Mouse (Mus musculus): ENCODE results near the gene Gm10153. TPM values are rescaled to one million over a fixed set of nuclear protein-coding genes. Genes with fewer than 3 reads are reported as not detected.
"Not testable (repeated sequence)": the region's sequence is repeated elsewhere in the genome, so short reads cannot be mapped to it uniquely, and the experiment has no call there.

The Gm10153 gene
- polyA plus RNA-seq, 1 experiment from 2014 or later: not detected

DNA sequence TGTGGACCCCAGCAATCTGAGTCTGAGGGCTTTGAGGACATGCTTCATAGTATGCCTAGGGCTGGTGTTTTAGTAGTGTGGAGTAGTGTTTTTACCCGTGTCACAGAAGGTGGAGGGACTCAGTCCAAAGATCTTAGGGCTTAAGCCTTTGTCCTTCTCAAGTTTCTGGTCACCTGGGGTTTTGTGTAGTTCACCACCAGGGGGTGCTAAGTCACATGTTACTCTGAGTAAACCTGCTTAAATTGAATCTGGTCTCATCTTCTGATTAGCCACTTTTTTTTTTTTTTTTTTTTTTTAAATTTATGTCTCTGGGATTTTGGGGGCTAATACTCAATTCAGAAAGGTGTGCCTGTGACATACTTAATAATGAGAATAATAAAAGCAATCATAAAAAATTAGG, 44.2 kb downstream of the Gm10153 start:
- no peaks in the 10 kb centered on the region for H3K36me3 ChIP-seq (ENCODE audit: insufficient read depth, low read length)
- no peak overlapping the region for H3K4me2 ChIP-seq (replicated peaks; ENCODE audit: low read depth, low read length)
- H3K9ac ChIP-seq (replicated peaks; ENCODE audit: low read length): no peak overlapping the region
- H3K27me3 ChIP-seq (ENCODE audit: insufficient read depth, low read length): no peaks in the 10 kb centered on the region
- H3K4me1 ChIP-seq (ENCODE audit: insufficient read depth, low read length): no peaks in the 10 kb centered on the region
- no peak overlapping the region for H3K27ac ChIP-seq (ENCODE audit: low read length)
- no peak overlapping the region for H3K4me3 ChIP-seq (ENCODE audit: low read length)
- 0% methylated on average over 1 of the region's 1 CpGs for WGBS
- no peaks in the 10 kb centered on the region for H3K9me3 ChIP-seq (ENCODE audit: low read length)
- no peak for ATAC-seq (ENCODE audit: low FRiP score, low TSS enrichment)

DNA sequence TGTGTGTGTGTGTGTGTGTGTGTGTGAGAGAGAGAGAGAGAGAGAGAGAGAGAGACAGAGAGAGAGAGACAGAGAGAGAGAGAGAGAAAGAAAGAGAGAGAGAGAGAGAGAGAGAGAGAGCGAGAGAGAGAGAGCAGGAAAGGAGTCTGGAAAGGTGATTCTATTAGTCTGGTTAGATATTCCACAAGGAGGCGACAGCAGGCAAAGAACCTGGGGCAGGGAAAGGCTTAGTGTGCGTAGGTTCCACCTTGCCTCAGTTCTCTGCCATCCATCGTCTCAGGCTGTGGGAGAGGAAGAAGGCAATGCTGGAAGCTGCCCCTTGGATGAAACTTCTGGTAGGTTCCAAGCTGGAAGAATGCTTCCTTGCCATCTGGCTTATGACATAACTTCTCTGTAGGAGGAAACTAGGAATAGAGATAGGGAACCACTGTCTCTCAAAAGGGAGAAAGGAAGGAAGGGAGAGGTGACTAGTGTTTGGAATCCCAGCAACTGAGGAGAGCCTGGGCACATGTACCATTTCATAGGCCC, 44.7 kb downstream of the Gm10153 start:
- Histone ChIP-seq H3K27ac (ENCODE audit: low read length) (no peak overlapping the region), H3K36me3 (ENCODE audit: insufficient read depth, low read length) (no peaks in the 10 kb centered on the region), H3K9me3 (ENCODE audit: low read length) (no peaks in the 10 kb centered on the region), H3K27me3 (ENCODE audit: insufficient read depth, low read length) (no peaks in the 10 kb centered on the region), H3K4me2 (replicated peaks; ENCODE audit: low read depth, low read length) (no peak overlapping the region), H3K4me1 (ENCODE audit: insufficient read depth, low read length) (no peaks in the 10 kb centered on the region), H3K9ac (replicated peaks; ENCODE audit: low read length) (no peak overlapping the region), H3K4me3 (ENCODE audit: low read length) (no peak overlapping the region)
- ATAC-seq (ENCODE audit: low FRiP score, low TSS enrichment): no peak
- WGBS: 37% methylated on average over 4 of the region's 4 CpGs

DNA sequence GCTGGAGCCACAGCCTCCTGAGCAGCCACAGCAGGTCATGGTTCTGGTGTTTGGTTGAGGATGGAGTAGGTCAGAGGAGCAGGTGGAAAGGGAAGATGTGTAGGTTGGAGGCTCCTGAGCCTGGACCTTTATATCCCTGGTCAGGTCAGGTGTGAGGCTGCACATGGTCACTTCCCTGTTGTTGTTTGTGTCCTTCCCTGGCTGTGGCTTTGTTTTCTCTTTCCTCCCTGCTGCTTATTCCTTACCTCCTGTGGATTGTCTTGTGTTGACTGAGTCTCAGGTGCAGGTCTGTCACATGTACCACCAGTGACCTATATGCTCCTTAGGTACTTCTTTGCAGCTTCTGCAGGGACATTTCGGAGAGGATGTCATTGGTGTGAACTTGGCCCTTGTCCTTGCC, 45.7 kb downstream of the Gm10153 start, which contains the start of gene Gm45337:
Gm45337 (minus strand) TSS at position 101 of the 400 bp plus-strand sequence.
- 87% methylated on average over 1 of the region's 1 CpGs for WGBS
- H3K36me3 ChIP-seq (ENCODE audit: insufficient read depth, low read length): no peaks in the 10 kb centered on the region
- H3K27me3 ChIP-seq (ENCODE audit: insufficient read depth, low read length): no peaks in the 10 kb centered on the region
- no peak within 1 kb of the TSS for H3K4me3 ChIP-seq (ENCODE audit: low read length)
- no peak for ATAC-seq (ENCODE audit: low FRiP score, low TSS enrichment)
- no peak within 1 kb of the TSS for H3K27ac ChIP-seq (ENCODE audit: low read length)
- no peaks in the 10 kb centered on the region for H3K4me1 ChIP-seq (ENCODE audit: insufficient read depth, low read length)
- no peak within 1 kb of the TSS for H3K9ac ChIP-seq (replicated peaks; ENCODE audit: low read length)
- no peaks in the 10 kb centered on the region for H3K9me3 ChIP-seq (ENCODE audit: low read length)
- no peak within 1 kb of the TSS for H3K4me2 ChIP-seq (replicated peaks; ENCODE audit: low read depth, low read length)

DNA sequence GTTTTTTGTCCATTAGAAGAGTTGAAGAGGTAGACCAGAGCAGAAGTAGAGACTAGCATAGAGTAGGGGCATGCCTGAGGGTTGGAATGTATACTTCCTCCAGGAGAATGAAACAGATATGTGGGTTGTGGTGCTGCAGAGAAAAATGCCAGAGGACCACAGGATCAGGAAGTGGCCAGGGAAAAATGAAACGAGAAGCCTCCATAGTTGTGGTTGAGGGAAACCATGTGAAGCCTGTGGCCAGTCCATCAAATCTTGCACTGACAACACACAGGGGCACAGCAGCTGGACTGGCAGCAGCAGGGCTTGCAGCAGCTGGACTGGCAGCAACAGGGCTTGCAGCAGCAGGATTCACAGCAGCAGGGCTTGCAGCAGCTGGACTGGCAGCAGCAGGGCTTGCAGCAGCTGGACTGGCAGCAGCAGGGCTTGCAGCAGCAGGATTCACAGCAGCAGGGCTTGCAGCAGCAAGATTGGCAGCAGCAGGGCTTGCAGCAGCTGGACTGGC, 46.6 kb downstream of the Gm10153 start:
- not testable (repeated sequence) for H3K9me3 ChIP-seq (ENCODE audit: low read length); ATAC-seq (ENCODE audit: low FRiP score, low TSS enrichment); H3K27ac ChIP-seq (ENCODE audit: low read length); H3K4me2 ChIP-seq (replicated peaks; ENCODE audit: low read depth, low read length); H3K27me3 ChIP-seq (ENCODE audit: insufficient read depth, low read length); H3K4me1 ChIP-seq (ENCODE audit: insufficient read depth, low read length); H3K9ac ChIP-seq (replicated peaks; ENCODE audit: low read length); H3K36me3 ChIP-seq (ENCODE audit: insufficient read depth, low read length); H3K4me3 ChIP-seq (ENCODE audit: low read length)
- WGBS: 20% methylated on average over 1 of the region's 1 CpGs

DNA sequence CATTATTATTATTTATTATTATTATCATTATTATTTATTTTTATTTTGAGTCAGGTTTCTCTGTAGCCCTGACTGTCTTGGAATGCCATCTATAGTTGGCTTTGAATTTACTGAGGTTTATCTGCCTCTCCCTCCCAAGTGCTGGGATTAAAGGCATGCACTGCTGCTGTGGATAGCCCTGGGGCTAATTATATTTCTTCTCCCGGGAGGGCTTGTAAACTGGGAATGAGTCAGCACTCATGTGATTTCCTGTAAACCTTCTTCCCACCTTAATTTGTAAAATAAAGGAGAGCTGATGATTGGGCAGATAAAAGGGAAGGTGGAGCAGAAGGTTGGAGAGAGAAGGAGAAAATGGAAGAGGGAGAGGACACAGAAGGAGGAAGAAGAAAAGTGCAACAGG, 49.5 kb downstream of the Gm10153 start:
- no peak overlapping the region for H3K4me2 ChIP-seq (replicated peaks; ENCODE audit: low read depth, low read length)
- ATAC-seq (ENCODE audit: low FRiP score, low TSS enrichment): no peak
- H3K27ac ChIP-seq (ENCODE audit: low read length): no peak overlapping the region
- H3K27me3 ChIP-seq (ENCODE audit: insufficient read depth, low read length): no peaks in the 10 kb centered on the region
- H3K9me3 ChIP-seq (ENCODE audit: low read length): no peaks in the 10 kb centered on the region
- no peaks in the 10 kb centered on the region for H3K4me1 ChIP-seq (ENCODE audit: insufficient read depth, low read length)
- no peaks in the 10 kb centered on the region for H3K36me3 ChIP-seq (ENCODE audit: insufficient read depth, low read length)
- WGBS: 9% methylated on average over 1 of the region's 1 CpGs
- no peak overlapping the region for H3K9ac ChIP-seq (replicated peaks; ENCODE audit: low read length)
- H3K4me3 ChIP-seq (ENCODE audit: low read length): no peak overlapping the region

Other genes with a start within 250 kb of the Gm10153 start
- gene Brsk2, start 240.6 kb downstream of the Gm10153 start, polyA plus RNA-seq (2015; fragmentation: Nextera tagmentation; extraction: Ambion mirVana): 0.61 and 0.85 TPM in 2 replicates
- 69.1 and 77.2 TPM in 2 replicates for gene Mob2, start 129.3 kb downstream of the Gm10153 start, polyA plus RNA-seq (2015; fragmentation: Nextera tagmentation; extraction: Ambion mirVana)
- 2.4 and 2.5 TPM in 2 replicates for gene Dusp8, start 94.5 kb downstream of the Gm10153 start, polyA plus RNA-seq (2015; fragmentation: Nextera tagmentation; extraction: Ambion mirVana)
- not detected in 2 replicates for gene Gm45618, start 69.7 kb downstream of the Gm10153 start, polyA plus RNA-seq (2015; fragmentation: Nextera tagmentation; extraction: Ambion mirVana)
- not detected in 2 replicates for gene Gm39115, start 54.4 kb downstream of the Gm10153 start, polyA plus RNA-seq (2015; fragmentation: Nextera tagmentation; extraction: Ambion mirVana)
- gene Gm45337, start 45.8 kb downstream of the Gm10153 start, polyA plus RNA-seq (2015; fragmentation: Nextera tagmentation; extraction: Ambion mirVana): not detected in 2 replicates
- not detected in 2 replicates for gene Gm29735, start 33.3 kb downstream of the Gm10153 start, polyA plus RNA-seq (2015; fragmentation: Nextera tagmentation; extraction: Ambion mirVana)
- gene Gm4553, start 24.6 kb downstream of the Gm10153 start, polyA plus RNA-seq (2015; fragmentation: Nextera tagmentation; extraction: Ambion mirVana): not detected in 2 replicates
- not detected in 2 replicates for gene Krtap5-2, start 14.4 kb downstream of the Gm10153 start, polyA plus RNA-seq (2015; fragmentation: Nextera tagmentation; extraction: Ambion mirVana)
- gene Krtap5-3, start 11.0 kb upstream of the Gm10153 start, polyA plus RNA-seq (2015; fragmentation: Nextera tagmentation; extraction: Ambion mirVana): not detected in 2 replicates
- not detected in 2 replicates for gene Gm7579, start 21.5 kb upstream of the Gm10153 start, polyA plus RNA-seq (2015; fragmentation: Nextera tagmentation; extraction: Ambion mirVana)
- gene Krtap5-5, start 39.6 kb upstream of the Gm10153 start, polyA plus RNA-seq (2015; fragmentation: Nextera tagmentation; extraction: Ambion mirVana): not detected in 2 replicates
- not detected in 2 replicates for gene Gm40460, start 50.7 kb upstream of the Gm10153 start, polyA plus RNA-seq (2015; fragmentation: Nextera tagmentation; extraction: Ambion mirVana)
- gene Gm2431, start 68.0 kb upstream of the Gm10153 start, polyA plus RNA-seq (2015; fragmentation: Nextera tagmentation; extraction: Ambion mirVana): not detected in 2 replicates
- gene Gm4559, start 84.0 kb upstream of the Gm10153 start, polyA plus RNA-seq (2015; fragmentation: Nextera tagmentation; extraction: Ambion mirVana): not detected in 2 replicates
- not detected in 2 replicates for gene Krtap5-1, start 106.7 kb upstream of the Gm10153 start, polyA plus RNA-seq (2015; fragmentation: Nextera tagmentation; extraction: Ambion mirVana)
- not detected in 2 replicates for gene Krtap5-4, start 113.2 kb upstream of the Gm10153 start, polyA plus RNA-seq (2015; fragmentation: Nextera tagmentation; extraction: Ambion mirVana)
- gene Ifitm10, start 183.4 kb upstream of the Gm10153 start, polyA plus RNA-seq (2015; fragmentation: Nextera tagmentation; extraction: Ambion mirVana): 1.8 and 2.5 TPM in 2 replicates
- 4.4 TPM in 1 of 2 replicates, not detected in the other for gene Gm49369, start 192.3 kb upstream of the Gm10153 start, polyA plus RNA-seq (2015; fragmentation: Nextera tagmentation; extraction: Ambion mirVana)
- gene Ctsd, start 197.6 kb upstream of the Gm10153 start, polyA plus RNA-seq (2015; fragmentation: Nextera tagmentation; extraction: Ambion mirVana): 398 and 453 TPM in 2 replicates
- gene Syt8, start 244.5 kb upstream of the Gm10153 start, polyA plus RNA-seq (2015; fragmentation: Nextera tagmentation; extraction: Ambion mirVana): 2.3 and 4.0 TPM in 2 replicates